Mouse (Mus musculus) embryo, embryonic 11.5 days (tissue): ENCODE results near the gene Gcn1l1.
A peak's percentile ranks its signal among the peaks of the same experiment; 100 is the strongest.
"Not testable (repeated sequence)": the region's sequence is repeated elsewhere in the genome, so short reads cannot be mapped to it uniquely, and the experiment has no call there.

Experiments
- DNase-seq: peaks from one replicate; pipeline ENCODE4 v3.0.0-alpha.2; 2012; ENCODE audit warnings: low read depth, low spot score

Gcn1l1 gene

DNA sequence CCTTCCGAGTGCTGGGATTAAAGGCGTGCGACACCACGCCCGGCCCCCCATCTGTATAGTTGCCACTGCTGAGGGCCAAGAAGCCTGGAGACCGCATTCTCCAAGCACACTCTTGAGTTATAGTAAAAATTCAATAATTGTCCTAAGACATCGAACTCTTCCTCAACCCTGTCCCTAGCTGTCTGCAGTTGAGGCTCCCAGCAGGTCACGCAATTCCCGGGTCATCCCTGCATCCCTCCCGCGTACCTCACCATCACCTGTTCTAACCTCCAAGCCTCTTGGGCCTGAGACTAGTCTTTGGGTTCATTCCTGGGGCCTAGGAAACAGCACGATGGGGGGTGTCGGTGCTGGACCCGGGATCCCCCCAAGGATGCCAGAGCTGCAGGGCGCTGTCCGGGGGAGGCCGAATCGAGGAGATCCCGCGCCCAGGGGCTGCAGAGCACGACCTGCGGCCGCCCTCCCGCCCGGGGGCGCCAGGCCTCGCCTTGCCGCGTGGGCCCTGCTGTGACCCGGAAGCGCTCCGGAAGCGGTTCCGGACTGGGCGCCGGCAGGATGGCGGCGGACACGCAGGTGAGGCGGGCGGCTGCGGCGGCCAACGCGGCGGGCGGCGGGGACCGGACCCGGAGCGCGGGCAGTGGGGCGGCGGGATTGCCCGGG lies at the start of gene Gcn1l1:
Gene Gcn1l1, plus strand, starts transcription at position 518 of the 657 bp plus-strand sequence.
- peak; percentile 60 for DNase-seq

DNA sequence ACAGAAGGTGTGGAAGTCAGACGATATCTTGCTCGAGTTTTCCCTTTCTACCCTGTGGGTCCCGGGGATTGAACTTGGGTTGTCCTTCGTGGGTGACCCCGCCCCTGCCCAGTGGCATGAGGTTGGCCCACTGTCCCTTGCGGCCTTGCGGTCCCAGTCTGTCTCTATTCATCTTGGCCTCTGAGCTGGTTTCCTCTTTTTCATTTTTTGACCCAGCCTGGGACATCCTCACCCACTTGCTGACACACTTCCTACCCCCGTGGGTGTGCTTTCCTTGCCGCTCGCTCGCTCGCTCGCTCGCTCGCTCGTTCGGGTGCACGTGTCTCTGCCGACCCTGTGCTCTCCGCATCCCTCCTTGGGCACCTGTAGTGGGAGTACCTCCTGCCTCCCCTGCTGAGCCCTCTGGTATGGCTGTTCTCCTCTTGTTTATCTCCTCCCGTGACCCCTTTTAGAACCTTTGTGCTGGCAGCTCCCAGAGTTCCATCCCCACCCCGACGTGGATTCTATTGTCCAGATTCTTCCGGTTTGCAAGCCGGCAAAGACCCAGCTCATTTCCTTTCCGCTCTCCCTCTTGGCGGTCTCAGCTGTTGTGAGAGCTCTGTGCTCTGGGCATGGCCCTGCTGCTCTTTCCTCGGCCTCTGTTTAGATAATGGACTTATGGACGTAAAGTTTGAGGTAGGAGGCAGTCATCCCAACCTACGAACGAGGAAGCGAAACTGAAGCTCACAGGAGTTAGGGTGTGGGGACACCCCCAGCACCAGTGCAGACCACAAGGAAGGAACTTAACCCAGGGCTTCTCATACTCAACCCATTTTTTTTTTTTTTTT lies 48.8 kb upstream of the Gcn1l1 start:
- no peak for DNase-seq

DNA sequence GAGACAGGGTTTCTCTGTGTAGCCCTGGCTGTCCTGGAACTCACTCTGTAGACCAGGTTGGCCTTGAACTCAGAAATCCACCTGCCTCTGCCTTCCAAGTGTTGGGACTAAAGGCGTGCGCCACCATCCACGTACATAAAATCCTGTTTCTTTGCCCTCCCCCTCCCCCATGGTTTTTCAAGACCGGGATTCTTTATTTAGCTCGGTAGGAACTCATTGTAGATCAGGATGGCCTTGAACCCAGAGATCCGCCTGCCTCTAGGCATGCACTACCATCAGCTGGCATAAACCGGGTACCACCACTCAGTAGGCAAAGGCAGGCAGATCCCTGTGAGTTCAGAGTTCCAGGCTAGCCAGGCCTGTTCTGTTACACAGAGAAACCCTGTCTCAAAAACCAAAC lies 48.1 kb upstream of the Gcn1l1 start:
- DNase-seq = no peak

DNA sequence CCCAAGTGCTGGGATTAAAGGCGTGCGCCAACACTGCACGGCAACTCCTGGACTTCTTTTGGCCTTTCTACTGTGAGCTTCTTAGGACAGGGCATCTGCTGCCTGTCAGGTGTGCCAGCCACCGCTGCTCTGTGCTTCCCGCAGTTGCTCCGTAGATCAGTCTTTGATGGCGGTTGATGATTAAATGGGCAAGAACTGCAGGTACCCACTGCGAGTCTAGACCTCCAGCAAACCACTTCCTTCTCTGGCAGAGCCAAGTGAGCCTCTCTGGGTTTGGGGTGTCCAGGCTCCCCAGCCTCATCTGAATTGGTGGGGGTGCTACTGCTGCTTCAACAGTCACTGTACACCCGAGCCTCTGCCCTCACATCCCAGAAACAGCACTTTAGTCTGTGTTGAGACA lies 47.6 kb upstream of the Gcn1l1 start:
- no peak for DNase-seq

DNA sequence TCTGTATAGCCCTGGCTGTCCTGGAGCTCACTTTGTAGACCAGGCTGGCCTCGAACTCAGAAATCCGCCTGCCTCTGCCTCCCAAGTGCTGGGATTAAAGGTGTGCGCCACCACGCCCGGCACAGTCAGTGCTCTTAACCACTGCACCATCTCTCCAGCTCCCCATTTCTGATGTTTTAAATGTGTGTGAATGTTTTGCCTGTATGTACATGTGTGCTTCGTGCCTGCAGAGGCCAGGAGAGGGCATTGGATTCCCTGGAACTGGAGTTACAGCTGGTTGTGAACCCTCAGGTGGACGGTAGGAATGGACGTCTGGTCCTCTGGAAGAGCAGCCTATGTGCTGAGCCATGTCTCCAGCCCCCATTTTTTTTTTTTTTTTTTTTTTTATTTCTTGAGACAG lies 46.8 kb upstream of the Gcn1l1 start:
- DNase-seq = not testable (repeated sequence)

DNA sequence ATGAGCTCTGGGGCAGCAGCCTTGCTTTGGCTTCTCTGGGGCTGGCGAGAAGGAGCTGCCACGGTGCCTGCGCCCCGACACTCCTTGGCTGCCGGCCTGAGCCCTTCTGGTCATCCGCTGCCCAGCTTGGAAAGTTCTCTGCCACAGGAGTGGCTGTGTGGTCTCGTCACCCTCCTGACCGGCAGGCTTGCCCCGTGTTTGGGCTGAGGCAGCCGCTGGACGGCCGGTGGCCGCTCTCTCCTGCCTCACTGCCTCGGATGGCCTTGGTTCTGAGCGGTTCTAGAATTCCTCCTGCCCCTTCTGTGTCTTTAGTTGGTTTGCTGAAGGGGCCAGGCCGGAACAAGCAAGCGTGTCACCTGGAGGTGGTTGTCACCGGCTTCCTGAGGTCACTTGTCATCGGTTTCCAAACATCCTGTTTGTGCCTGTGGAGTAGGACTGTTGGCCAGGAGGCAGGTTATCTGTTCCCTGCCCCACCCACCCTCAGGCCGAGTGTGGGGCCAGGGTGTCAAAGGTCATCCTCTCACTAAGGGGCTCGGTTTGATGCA lies 44.7 kb upstream of the Gcn1l1 start:
- DNase-seq = no peak

DNA sequence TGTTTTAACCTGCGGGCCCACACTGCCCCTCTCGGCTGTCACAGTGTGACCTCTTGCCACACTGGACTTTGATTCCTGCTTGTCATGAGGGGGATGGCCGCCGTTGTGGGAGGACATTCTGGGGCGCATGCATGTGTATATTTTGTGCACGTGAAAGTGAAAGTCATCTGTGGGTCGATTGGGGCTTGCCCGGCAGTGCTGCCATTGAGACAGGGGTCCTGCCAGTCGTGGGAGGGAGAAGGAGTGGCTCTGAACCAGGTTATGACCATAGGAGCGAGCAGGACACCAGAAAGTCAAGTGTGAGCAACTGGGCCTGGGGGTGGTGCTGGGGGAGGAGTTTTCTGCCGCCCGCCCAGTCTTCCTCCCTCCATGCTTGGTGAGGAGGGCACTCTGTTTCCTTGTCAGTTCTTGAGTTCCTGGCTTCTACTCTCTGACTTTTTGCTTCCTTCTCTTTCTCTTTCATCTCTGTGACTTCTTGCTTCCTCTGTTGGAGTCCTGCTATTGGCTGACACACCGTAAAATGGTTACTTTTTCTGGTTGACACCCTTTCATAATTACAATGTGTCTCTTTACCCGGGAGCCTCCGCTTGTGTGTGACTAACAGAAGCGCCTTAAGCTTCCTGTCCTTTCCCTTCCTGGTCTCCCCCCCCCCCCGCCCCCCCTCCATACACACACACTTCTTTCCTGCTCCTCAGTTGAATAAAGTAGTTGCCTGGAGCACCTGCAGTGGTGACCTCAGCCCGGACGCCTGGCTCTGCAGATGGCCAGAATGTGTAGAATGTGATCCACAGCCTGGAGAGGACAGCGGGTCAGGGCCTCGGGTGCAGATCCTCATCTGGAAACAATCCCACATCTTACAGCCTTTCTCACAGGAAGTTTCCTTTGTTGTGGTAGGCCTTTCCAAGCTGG lies 43.2 kb upstream of the Gcn1l1 start:
- no peak for DNase-seq

DNA sequence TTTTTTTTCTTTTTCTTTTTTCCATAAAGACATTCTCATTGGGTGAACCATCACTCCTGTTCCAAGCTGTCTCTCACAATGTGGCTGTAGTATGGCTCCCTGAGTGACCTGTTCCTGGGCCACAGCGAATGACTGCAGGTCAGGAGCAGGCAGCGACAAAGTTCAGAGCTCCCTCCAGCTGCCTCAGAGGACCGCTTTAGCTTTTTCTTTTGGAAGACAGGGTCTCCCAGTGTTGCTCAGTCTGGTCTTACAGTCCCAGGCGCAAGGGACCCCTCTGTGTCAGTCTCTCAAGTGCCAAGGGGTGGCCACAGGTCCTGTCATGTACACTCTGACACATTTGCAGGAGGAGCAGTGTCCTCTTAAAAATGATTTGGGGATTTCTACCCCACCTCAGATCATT lies 42.5 kb upstream of the Gcn1l1 start:
- no peak for DNase-seq

DNA sequence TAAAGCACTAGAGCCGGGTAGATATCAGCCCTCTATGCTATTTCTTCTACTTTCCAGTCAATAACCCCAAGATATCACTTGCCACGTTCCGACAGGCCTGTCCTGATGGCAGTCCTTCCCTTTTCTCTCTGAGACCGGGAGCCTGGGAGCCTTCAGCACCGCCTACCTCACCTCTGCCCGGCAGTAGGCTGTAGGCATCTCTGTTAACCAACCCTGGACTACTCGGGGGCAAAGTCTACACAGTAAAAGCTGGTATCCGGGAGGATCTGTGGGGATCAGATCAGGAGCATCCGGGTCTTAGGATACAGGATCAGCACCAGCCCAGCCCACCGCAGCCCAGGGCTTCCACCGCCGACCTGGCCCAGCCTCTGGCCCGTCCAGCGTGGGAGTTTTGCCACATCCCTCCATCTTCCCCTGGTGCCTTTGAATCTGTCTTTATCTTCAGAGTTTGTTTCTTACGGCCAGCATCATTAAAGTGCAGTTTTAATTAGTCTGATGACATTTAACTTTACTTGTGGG lies 42.0 kb upstream of the Gcn1l1 start:
- no peak for DNase-seq

DNA sequence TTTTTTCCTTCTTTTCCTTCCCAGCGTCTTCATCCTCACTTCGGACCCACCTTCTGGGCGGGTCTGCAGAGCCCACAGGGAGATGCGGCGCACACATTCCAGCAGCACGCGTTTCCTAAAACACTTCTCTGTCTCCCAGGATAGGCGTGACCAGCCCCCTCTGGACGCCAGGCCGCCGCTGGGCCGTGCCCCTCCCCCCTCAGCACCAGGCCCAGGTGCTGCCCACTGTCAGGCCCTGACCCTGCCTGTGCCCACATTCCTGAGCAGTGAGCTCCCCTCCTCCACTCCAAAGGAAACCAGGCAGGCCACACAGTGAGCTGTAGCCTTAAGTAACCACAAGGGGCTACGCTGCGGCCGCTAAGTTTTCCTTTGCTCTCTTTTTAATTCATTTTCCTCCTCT lies 41.1 kb upstream of the Gcn1l1 start:
- DNase-seq = no peak

DNA sequence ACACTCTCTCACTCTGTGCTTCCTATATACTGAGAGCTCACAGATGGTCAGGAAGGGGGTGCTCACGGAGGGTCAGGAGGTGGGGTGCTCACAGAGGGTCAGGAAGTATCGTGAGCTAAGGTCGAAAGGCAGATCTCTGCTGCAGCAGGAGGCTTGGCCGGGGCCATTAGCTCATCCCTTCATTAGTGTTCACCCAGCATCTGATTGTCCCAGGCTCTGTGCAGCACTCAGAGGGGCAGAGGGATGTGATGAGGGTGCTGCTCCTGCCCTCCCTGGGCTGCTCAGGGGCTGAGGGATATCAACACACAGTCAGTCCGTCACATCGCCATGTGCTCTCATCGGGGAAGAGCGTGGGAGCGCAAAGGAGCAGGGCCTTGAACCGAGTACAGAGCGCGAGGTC lies 40.6 kb upstream of the Gcn1l1 start:
- DNase-seq = no peak

DNA sequence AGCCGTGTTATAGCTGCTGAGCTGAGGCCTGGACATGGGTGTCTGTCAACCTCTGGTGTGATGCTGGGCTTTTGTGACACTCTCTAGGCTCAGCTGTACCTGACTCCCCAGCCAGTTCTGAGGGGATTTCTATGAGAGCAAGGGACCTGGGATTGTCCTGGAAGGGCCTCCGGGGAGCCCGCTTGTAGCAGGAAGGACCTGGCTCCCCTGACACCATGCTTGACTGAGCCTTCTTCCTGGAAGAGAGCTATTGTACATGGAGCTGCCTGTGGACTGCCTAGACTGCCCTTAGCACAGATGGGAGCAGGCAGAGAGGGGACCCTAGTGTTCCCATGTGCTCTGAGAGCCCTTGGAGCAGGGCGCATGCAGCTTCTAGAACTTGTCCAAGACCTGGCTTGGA lies 39.6 kb upstream of the Gcn1l1 start:
- DNase-seq = no peak

DNA sequence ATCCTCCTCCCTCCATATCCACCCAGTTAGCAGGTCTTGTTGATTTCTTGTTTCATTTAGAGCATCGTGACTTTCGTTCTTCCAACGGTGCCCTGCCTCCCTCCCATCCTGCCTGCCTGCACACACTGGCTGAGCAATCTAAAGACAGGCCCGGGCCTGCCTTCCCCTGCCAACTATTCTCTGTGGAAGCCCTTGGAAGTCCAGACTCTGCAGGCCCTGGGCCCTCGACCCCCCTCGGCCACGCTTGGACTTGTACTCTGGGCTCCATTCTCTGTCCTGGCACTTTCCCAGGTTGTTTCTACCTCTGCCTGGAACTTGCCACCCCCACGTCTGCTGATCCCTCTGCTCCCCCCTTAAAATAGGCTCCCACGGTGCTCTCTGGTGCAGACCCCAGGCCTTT lies 39.1 kb upstream of the Gcn1l1 start:
- DNase-seq = no peak

DNA sequence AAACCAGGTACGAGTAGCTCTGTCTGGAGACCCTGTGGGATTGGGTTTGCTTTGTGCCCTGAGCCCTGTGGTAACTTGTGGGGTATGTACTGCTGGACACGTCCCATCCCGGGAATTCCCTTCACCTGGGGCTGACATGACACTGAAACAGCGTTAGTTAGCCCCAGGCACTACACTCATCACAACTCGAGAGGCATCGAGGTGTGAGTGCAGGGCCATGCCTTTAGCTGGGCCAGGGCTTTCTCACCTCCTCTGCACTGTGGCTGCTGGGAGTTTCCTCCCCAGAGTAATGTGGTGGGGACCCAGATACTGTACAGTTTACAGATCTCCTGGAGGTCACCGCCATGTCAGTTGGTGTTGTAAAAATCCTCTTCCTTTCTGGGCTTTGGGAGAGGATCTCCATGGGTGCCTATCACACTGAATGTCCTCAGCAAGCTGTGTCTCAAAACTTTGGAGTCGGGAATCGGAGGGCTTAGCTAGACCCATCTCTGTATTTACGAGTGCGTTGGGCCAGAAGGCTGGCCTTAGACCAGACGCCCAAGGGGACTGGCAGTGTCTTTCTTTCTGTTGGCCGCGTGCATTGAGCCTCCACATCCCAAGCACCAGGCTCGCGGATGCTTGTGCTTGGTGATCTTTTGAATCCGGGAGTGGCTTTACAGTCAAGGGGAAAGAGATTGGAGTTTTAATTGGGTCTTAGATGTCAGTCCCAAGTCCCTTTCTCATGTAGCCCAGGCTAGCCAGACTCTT lies 38.4 kb upstream of the Gcn1l1 start:
- DNase-seq = no peak

DNA sequence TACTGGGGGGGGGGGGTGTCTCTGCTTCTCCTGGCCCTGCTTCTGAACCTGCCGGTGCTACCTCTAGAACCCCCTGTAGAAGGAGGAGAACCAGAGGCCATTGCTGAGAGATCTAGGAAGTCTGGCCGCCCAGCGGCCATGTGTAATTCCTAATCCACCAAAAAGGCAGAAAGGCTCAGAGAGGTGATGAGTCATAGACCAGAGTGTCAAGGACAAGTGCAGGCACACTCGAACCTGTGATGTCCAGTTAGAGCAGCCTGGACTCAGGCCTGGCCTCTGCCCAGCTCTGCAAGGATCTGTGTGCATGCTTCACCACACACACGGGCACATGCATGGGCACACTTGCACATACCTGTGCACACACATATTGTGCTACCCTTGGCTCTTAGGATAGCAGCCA lies 36.9 kb upstream of the Gcn1l1 start:
- no peak for DNase-seq

DNA sequence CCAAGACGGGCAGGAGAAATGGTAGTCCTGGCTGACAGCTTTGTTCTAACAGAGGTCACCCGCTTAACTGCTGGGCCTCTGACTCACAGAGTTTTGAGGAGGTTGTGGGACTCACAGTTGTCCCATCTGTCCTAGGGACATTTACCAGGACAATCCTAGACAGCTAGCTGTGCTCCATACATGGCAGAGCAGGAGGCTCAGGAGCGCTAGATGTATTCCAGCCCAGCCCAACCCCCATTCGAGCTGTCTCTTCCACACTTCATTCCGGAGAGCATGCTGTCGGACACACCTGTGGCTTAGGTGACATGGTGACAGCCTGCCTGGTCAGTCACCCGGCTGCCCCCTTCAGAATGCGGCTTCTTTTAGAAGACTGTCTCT lies 35.7 kb upstream of the Gcn1l1 start:
- no peak for DNase-seq

DNA sequence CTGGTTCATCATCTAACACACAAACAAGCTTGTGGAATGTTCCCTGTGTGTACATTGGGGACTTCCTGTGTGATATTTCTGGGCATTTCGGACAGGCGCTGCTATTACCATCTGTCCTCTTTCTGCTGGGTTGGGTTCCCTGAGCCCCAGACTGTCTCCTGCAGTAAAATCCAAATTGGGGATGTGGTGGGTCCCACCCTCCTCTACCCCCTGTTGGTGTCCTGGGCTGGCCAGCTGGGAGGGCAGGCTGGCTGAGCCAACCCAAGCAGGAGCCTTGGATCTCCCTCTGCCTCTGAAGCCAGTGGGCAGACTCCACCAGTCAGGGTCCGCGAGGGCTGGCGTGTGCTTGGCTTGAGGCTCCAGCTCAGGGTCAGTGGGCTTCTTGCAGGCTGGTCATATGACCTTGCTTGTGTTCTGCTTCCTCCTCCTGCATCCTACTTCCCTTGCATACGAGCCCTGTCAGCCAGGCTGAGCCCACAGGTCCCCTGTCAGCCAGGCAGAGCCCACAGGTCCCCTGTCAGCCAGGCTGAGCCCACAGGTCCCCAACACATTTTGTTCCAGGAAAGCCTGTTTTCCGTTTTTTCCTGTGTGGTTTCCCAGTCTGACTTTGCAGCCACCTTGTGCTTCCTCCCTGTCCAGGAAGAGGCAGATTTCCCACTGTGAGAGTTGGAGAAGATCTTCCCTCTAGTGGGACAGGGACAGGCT lies 35.2 kb upstream of the Gcn1l1 start:
- no peak for DNase-seq

DNA sequence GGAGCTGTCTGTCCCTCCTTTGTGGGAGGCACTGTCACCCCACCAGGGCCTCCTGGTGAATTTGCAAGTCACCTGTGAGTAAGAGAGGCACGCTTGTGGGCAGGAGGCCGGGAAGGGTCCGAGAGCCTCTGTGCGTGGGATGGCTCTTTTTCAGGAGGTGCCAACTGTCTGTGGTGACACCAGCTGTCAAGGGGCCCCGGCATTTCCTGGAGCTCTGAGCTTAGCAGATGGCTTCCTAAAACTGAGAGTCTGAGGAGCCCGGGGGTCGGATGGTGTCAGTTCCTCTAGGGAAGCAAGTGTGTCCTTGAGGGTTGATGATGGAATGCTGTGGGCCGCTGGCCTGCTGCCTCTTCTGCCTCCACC lies 34.6 kb upstream of the Gcn1l1 start:
- no peak for DNase-seq

DNA sequence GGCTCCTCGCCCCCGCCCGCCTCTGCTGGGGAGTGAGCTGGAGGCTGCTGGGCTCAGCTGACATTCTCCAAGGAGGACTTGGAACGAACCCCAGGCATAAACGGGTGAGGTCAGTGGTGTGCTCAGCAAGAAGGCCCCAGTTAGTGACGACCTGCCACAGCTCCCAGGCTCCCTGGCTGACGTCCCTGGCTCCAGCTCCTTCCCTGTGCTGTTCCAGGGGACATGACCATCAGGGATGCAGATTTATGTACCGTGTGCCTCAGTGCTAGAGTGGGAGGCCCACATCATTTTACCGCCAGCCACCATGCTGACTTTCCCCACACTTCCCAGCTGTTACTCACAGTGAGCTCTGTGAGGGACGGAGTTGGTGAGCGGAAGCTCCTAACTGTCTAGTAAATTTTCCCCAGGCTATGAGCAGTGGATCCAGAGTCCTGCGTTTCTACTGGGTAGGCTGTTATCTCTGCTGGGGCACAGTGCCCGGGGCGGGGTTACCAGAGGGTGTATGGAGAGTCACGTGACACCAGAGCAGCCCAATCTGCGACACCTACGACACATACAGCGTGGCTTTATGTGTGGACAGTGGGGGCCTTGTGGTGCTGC lies 33.3 kb upstream of the Gcn1l1 start:
- no peak for DNase-seq

DNA sequence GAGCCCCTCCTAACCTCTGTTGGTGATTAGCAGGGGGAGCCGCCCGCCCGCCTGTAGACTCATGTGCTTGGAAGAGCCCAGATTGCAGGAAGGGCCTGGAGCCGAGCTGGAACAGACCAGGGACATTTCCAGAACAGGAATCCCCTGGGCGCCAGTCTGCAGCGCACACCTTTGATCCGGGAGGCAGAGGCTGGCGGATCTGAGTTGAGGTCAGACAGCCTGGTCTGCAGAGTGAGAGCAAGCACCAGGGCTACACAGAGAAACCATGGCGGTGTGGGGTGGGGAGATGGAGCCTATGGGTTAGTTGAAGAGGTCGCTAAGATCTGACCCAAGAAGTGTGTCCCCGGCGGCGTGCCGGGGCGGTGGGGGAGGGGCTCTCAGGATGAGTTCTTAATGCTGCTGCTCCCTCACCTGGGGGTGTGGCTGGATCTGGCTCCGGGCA lies 30.7 kb upstream of the Gcn1l1 start:
- no peak for DNase-seq
